Mouse (Mus musculus): ENCODE measurements around the gene Kin. TPM values are rescaled to one million over a fixed set of nuclear protein-coding genes. Genes with fewer than 3 reads are reported as not detected.

Gene Kin
- polyA plus RNA-seq (2017; shearing (Covaris generic)), result 10 to 100 TPM; 26.3 to 32.4 (median 31.1) TPM

DNA sequence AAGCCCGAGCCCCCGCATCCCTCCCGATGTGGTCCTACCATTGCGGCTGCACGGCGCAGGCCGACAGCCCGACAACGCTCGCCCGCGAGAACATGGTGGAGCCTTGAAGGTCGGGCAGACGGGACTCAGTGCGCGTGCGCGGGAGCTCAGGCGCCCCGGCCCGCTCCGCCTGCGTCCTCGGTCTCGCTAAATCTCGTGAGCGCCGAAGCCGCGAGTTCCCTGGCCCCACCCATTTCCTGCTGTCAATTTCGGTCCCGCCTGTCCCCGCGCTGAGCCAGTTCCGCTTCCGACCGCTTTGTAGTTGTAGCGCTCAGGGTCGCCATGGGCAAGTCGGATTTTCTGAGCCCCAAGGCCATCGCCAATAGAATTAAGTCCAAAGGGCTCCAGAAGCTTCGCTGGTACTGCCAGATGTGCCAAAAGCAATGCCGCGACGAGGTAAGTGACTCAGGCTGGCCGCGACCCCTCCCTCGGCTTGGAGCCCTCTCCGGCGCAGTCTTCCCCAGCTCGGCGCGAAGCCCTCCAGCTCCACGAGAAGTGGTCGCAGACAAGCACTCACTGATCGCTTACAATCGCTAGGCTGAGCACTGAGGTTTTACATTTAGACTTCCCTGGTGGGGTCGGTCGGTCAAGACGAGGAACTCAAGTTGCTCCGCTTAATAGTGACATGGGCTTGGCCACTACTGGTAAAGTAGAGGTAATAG is at the start of gene Kin, which contains the start of gene Atp5c1:
Gene Kin, plus strand, starts transcription at position 284 of the 701 bp plus-strand sequence.
Gene Atp5c1, minus strand, starts transcription at position 201 of the 701 bp plus-strand sequence.
- peak; percentile 97 for ATAC-seq

- no peak for ATAC-seq
Measured at GRCm38 (mm10) chr2:10033684-10034083, 46.7 kb upstream of the Kin start.

- no peak for ATAC-seq
Measured at GRCm38 (mm10) chr2:10034976-10035375, 45.4 kb upstream of the Kin start.

DNA sequence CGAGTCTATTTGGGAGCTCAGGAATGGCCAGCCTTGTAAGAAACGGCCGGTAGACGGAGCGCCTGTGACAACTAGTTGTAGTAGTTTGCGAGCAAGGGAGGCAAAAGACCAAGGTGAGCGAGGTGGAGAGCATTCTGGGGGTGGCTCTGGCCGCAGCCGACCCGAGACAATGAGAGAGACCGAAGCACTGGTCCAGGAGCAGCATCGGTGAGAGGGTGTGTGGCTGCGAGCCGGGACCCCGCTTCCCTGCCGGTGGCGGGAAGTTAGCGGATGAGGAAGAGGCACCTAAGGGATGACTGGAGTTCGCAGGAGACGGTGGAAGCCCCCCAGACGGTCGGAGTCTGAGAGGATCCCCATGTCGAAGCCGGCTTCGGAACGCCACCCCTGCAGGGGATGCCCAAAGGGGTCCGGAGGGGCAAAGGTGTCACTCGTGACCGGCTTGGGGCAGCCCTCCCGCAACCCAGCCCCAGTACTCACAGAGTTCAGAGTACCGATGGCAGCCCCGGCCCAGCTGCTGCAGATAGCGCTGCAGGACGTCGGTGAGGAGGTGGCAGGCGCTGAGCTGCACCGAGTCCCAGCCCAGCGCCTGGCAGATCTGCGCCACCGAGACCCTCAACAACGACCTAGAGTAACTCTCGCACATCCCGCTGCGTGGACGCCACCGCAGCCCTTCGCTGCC is 32.5 kb upstream of the Kin start:
- ATAC-seq, result peak; percentile 26

GRCm38 (mm10) chr2:10048461-10048860 is 31.9 kb upstream of the Kin start, which contains the start of gene Taf3:
Gene Taf3 (minus strand): TSS chr2:10048596.
- peak; percentile 96 for ATAC-seq

DNA sequence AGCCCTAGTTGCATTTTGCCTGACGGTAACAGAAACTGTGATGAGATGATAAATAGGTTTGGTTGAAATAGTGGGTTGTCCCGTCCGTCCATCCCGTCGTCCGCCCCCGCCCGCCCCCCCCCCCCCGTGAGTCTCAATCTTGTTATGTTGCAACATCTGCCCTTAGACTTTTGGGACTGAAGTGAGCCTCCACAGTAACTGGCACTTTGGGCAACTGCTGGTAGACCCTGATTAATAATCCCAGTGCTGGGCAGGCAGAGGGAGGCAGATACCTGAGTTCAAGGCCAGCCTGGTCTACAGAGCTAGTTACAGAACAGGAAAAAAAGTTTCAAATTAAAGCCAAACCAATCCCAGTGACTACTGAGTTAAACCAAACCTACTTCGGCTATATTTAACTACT is 30.9 kb upstream of the Kin start:
- ATAC-seq, result no peak

DNA sequence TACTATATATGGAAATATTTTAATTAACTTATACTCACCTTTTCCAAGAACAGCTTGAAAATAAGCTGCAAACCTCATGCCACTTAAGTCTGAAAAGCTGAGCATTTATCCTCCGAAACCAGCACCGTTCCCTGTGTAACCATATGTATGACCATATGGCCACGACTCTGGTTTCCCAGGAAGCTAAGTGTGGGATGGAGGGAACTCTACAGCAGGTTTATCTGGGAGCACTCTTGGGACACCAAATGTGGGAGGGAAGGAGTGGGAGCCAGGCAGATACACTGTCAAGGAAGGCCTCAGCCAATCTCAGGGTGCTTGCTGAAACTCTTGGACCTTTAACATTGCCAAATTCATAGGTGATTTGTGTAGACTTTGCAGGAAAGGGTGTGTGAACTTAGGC is 29.5 kb upstream of the Kin start:
- ATAC-seq, result no peak

GRCm38 (mm10) chr2:10051996-10052395 is 28.4 kb upstream of the Kin start:
- no peak for ATAC-seq

- ATAC-seq, result no peak
Measured at GRCm38 (mm10) chr2:10058836-10059235, 21.6 kb upstream of the Kin start.

DNA sequence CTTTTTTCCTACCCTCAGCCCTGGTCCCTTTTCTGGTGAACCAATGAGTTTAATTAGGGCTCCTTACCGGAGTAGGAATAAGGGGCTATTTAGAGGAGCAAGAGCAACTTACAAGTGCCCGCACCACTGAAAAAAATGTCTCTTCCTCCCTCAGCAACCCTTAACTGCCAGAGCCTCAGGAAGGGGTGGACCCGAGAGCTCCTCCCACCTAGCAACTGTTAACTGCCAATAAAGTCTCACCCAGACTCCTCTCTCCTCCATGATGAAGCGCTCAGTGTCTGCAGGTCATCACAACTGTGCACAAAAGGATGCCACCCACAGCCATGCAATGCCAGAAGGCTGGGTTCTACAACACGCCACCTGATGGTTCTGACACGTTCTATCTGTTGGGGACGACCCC is 8.6 kb upstream of the Kin start:
- no peak for ATAC-seq

GRCm38 (mm10) chr2:10074470-10074869 is 5.9 kb upstream of the Kin start:
- no peak for ATAC-seq

- ATAC-seq, result no peak
Measured at GRCm38 (mm10) chr2:10076675-10077074, 3.7 kb upstream of the Kin start.

DNA sequence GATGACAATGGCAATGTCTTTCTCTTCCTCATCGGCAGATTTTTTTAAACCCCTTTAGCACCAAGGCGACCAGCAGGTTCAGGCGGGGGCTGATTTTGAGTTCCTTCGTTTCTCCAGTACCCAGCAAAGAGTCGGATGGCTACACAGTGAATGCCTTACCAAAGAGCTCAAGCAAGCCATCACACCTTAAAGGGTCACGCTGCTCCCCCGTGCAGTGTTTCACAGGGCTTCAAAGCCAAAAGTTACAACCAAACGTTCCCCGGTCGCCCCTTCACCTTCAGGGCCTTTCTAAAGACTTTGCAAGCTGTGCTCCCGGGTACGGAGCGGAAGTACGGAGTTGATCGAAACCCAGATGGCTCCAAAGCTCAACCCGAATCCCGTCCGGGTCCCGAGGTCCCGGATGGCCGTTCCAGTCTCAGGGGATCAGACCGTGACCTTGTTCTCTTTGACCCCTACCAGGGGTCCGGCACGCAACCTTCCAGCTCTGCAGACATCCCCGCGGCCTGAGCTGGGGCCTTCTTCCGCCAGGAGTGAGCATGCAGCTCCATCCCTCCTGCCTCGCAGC is 566 bp upstream of the Kin start:
- ATAC-seq, result peak; percentile 51

DNA sequence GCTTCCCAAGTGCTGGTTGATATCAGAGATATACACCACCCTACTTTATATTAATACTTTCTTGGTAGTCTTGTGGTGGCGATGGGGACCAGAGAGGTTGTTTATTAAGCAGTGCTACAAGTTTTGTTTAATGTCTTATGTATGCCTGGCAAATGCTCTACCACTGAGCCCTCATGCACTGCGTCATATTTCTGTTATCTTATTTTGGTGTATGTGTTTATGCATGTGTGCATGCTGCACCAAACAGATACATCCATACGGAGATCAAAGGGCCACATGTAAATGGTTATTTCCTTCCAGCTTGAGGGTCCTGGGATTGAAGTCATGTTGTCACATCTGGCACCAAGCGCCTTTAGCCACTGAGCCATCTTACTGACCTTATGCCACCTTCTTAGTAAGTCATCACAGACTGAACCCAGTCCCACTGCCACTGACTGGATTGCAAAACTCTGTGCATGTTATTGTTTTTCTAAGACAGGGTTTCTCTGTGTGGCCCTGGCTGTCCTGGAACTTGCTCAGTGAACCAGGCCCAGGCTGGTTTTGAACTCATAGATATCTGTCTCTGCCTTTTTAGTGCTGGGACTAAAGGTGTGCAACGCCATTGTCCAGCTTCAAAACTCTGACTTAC is 1.2 kb downstream of the Kin start:
- no peak for ATAC-seq

GRCm38 (mm10) chr2:10082737-10083136 is 2.3 kb downstream of the Kin start:
- ATAC-seq, result no peak

DNA sequence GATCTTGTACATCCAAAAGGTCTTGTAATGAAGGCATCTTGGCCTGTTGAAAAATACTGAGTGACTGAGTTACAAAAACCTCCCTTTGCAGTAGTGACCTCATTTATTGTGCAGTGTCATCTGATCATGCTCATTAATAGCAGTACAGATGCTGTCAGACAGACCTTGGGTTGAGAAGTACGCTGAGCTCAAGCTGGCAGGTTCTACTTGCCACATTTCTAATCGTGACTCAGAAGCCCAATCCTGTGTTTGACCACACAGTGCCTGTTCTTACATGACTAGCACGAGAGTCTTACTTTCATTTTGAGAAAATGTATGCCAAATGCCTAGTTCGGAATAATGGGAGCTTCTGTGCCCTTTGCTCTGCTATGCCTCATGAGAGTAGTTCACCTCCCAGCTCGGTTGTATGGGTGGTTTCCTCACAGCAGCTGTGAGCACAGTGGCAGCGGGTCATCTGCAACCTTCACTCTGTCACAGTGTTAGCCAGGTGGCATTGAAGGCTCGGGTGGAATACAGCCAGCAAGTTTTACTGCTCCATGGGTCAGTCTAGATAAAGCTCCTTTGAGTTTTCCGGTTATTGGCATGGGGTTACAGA is 7.0 kb downstream of the Kin start:
- no peak for ATAC-seq

GRCm38 (mm10) chr2:10094327-10095100 is 14.1 kb downstream of the Kin start:
- no peak for ATAC-seq

DNA sequence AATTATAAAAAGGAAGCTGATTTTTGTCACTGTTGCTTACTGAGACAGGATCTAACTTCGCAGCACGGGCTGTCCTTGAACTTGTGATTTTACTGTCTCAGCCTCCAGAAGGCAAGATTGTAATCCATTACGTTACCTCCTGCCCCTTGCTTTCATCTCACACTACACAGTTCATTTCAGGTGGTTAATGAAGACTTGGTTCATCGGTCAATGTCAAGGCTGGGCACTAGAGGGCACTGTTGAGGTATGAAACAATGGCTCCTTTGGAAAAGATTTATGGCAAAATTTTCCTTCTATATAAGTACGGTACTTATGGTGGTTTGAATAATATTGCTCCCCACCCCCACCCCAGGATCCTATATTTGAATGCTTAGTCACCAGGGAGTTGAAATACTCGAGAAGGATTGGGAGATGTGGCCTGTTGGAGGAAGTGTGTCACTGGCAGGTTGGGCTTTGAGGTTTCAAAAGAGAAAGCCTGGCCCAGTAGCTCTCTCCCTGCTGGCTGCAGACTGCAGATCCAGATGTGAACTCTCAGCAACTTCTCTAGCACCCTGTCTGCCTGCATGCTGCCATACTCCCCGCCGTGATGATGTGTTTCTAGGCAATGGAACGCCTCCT is 18.3 kb downstream of the Kin start:
- peak; percentile 68 for ATAC-seq

DNA sequence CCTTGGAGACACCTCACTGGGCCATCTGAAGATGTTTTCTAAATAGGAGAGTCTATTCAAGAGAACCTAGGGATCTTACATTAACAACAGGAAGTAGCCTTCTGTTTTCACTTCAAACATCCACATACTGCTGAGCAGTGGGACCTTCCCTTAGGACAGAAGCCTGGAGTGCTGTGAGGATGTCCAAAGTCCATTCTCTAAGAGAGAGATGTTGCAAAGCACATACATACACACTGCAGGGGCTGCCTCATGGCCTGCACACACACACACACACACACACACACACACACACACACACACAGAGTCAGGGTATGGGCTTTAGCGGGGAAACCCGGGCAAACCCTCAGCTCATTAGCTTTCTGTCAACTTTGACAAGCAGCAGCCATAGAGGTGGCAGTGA is 20.1 kb downstream of the Kin start:
- ATAC-seq, result no peak

GRCm38 (mm10) chr2:10101180-10101579 is 20.8 kb downstream of the Kin start:
- ATAC-seq, result peak; percentile 66

- ATAC-seq, result no peak
Measured at GRCm38 (mm10) chr2:10108535-10109189, 28.3 kb downstream of the Kin start.
